Mouse (Mus musculus) left cerebral cortex, adult 9 months (tissue): ENCODE measurements around the gene Slc2a10.
A peak's percentile ranks its signal among the peaks of the same experiment; 100 is the strongest.

Experiments
- DNase-seq, 2 experiments: peaks; one replicate each; pipeline ENCODE4 v3.0.0; 2022; ENCODE audit warnings: low spot score in 2 of 2

Gene Slc2a10

DNA sequence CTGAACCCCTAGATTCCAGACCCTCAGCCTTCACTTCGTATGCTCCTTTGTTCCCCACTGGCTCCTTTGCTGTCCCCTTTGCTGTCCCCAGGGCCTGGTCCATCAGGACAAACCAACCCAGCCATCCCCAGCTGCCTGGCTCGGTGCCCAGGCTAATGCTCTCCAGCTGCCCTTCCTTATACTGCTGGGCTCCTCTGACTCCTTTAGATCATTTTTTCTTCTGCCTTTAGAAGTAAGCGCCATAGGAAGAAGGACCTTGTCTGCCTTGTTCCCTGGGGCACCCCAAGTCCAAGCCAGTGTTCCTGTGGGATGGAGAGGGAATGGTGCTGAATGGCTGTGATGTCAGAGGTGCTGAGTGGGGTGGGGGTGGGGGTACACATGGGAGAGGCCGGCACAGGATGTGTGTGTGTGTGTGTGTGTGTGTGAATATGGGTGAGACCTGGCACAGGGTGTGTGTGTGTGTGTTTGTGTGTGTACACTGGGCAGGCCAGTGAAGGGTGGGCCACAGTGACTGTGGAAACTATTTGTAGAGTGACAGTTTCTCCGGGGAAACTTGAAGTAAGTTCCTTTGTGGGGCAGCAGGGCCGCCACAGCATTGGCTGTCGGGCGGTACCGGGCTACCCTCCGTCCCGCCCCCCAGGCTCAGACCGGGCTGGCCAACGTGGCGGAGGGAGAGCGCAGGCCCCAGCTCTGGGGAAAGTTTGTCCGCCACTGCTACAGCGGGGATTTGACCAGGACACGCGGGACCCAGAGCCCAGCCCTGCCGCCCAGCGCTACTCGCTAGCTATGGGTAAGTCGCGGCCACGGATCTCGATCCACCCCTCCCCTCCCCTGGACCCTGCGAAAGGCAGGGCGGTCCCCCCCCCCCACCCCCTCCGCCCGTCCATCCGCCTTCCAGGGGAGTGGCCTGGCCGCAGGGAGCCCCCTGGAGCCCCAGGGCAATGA, at the start of gene Slc2a10:
TSS of gene Slc2a10 (plus strand) at position 529 of the 945 bp plus-strand sequence.
- DNase-seq: no peak

DNA sequence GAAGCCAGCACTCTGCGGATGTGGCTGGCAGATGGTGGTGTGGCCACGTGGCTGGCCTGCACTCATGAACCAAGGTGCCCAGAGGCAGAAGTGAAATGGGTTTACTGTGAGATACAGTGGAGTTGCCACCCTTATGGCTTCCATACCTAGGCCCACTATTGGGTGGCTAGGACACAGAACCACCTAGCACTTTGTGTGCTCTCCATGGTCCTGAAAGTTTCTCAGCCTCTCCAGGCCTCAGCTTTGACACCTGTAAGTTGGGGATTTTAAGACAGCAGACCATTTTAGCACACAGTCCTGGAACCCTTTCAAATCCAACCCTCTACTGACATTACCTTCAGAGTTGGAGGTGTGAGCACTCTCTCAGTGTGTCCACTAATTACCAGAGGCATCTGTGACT, 46.9 kb upstream of the Slc2a10 start:
- DNase-seq: no peak

DNA sequence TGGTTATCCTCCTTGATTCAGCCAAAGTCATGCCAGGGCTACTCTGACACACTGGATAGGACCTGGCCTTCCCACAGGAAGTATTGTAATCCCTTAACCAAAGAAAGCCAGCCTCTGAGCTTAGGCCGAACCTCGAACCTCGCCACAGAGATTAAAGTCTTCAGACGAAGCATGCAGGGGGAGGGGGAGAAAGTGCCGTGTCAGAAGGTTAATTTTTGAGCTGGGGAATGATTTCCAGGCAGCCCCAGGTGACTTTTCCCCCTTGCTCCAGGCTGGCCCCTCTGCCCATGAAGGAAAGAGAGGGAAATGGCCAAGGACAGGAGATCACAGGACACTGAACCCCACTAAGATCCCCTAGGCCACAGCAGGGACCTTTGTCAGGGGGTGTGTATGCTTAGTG, 45.4 kb upstream of the Slc2a10 start:
- no peak for DNase-seq

DNA sequence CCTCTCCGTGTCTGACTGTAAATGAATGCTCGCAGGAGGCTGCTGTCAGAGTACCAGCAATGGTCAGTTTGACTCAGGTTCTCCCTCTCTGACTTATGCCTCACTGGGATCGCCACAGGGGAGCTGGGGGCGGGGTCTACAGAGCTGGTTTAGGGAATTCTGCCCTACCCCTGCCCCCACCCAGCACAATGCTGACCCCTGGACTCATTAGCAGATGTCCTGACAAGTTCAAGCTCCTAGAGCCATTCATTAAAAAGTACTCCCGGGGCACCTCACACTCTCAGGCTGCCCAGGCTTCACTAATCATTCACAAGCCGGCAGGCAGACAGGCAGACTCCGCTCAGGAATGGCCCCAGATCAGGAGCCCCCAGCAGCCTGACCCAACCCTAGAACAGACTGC, 43.9 kb upstream of the Slc2a10 start:
- no peak for DNase-seq

DNA sequence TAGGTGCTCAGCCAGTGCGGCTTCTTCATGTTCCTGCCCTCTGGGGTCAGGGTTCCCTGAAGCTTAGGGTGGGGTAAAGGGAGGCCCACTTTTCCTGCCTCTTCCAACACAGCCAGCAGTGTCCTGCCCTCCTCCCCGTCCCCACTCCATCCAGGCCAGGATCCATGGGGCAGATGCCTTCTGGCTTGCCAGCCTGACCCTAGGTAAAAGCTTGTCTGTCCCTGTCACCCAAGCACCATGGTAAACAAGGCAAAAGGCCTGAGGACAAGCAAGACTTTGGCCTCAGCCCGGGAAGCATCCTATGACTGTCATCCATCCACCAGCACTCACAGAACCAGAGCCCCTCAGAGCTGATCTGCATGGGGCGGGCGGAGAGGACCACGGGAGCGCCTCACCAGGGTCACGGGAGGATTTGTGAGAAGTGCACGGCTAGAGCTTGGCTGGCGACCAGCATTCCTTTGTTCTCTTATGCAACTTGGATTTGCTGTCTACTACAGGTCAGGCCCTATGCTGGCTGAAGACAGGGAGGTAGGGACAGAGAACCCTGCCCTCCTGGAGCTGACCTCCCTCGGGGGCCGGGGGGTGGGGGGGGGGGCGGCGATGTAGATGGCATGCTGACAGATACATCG, 35.6 kb upstream of the Slc2a10 start:
- no peak for DNase-seq

DNA sequence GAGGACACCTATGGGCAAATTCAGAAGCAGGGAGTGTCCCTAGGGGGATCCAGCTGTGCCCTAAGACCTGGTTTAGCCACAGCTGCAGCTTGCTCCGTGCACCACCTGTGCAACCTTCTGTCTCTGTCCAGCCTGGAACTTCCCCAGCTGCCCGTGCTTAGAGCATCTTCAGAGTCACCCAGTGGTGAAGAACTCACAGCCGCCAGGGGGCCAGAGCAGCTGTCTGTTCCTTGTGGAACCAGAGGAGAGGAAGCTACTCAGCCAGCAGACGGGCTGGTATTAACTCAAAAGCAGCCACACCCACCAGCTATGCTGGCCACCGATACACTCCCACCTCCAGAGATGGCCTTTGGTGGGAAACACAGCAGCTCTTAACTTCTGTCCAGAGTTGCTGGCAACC, 33.4 kb upstream of the Slc2a10 start:
- DNase-seq: no peak

DNA sequence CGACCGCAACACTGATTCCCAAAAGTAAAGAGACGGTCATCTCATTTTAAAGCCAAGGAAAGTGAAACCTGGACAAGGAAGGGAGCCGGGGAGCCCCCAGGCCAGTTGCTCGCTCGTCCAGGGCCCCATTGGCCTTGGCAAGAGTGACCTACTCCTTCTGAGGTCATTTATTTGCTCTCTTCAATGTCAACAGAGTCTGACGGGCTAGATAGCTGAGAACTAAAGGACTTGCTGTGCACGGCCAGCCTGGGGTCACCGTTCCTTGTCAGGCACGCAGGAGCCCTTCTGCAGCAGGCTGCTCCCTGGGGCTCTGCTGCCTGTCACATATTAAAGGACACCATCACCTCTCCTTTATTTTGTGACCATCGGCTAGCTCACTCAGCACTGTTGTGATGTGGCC, 31.6 kb upstream of the Slc2a10 start:
- DNase-seq: no peak

DNA sequence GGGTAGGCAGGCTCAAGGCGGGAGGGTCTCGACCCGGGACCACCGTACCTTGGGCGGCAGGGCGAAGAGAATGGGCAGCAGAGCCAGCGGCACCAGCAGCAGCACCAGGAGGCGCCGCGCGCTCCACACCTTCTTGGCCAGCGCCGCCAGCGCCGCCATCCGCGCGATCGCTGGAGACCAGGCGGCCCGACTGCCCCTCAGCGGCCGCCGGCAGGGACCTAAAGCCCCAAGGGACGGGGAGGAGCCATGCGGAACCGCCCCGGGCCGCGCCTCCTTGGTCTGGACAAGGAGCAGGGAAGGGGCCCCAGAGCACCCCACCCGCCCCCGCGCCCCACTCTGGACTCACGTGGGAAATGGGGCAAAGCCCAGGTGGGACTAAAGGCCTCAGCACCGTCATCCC, 30.6 kb upstream of the Slc2a10 start, which contains the start of gene Slc13a3:
TSS of gene Slc13a3 (minus strand) at position 228 of the 400 bp plus-strand sequence.
- DNase-seq: no peak

DNA sequence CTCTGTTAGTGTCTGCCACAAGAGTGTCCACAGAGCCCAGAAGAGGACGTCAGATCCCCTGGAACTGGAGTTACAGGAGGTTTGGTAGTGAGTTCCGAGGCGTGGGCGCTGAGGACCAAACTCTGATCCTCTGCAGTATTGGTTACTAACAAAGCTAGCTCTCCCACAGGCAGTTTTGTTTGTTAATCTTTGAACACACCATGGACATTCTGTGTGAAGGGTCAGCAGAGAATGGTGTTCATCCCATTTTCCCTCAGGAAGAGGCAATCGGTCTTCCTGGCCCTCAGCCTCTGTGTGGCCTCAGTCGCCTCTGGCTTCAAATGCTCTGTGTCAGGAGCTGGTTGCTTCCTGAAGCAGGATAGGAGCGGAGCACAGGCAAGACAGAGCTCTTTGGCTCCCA, 28.2 kb upstream of the Slc2a10 start:
- DNase-seq: no peak

DNA sequence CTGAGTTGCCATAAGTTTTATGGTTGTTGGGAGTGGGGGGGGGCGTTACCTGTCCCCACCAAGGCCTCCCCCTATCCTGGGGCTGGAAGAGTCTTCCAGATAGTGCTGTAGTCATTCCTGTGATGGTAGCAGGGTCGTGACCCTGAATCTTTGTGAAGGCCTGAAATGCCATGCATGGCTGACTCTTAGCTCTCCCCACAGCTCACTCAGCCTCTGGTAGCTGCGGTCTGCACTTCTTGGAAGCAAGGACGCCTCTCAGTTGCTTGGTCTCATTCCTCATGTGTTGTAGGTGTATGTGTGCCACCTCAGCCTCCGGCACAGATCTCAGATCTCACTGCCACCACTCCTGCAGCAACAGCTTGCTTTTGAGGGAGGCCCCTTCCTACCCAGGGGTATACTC, 27.7 kb upstream of the Slc2a10 start:
- no peak for DNase-seq

DNA sequence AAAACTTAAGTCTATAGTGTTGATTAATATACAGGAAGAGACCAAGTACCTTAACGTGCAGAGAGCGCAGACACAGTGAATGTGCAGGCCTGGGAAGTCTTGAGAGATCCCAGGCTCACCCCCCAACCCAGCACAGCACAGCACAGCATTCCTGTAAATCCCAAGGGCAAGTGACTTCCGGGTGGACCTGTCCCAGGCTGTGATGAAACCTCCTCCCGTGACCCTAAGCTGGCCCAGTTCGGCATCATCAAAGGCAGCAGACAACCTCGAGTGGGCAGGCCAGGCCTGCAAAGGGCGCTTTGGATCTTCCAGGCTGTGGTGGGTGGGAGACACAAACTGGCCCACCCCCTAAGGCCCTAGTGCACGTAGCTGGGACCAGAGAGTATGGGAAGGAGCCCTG, 21.6 kb upstream of the Slc2a10 start:
- DNase-seq: no peak

DNA sequence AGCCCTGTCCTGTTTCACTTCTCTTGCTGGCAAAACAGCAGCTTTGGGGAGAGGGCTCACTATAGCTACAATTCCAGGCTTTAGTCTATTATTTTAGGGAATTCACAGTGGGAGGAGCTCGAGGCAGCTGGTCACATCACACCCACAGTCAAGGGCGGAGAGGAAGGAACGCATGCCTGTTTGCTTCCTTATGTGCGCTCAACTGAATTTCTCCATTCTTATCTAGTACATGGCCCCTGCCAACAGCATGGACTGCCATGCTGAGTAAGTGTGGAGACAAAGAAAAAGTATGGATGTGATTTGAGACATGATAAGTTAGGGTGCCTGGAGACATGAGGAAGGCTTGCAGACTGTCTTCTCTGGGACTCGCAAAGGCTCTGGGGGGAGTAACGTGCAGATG, 19.4 kb upstream of the Slc2a10 start:
- no peak for DNase-seq

DNA sequence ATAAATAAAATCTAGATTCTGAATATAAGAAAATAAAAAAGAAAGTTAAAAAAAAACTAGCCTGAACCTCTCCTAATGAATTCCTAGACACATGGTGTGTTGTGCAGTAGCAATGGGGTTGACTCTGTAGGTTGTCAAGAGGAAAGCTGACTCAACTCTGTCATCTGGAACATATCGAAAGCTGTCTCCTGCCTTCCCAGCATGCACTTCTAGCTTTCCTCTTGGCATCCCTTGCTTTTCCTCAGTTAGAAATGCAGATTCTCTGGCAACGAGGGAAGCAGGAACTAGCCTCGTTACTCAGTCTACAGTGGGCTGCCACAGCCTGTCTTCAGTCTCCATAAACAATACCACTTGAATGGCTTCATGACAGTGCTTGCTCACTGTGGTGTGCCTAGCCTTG, 17.8 kb upstream of the Slc2a10 start:
- DNase-seq: no peak

DNA sequence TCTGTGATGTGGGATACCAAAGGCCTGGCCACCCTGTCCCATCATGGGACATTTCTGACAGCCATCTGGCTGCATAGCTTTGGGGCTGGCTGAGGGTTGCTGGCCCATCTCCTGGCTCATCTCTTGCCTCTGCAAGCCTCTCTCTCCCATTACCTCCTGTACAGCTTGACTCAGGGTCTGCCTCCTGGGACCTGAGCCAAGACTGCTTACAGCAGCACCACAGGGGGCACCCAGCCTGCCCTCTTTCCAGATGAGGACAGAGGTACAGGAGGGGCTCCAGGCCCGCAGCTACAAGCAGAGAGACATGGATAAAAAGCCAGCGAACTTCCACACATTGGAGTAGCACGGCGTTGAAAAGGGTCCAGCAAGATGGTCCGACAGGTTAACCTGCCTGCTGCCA, 17.2 kb upstream of the Slc2a10 start:
- DNase-seq: no peak

DNA sequence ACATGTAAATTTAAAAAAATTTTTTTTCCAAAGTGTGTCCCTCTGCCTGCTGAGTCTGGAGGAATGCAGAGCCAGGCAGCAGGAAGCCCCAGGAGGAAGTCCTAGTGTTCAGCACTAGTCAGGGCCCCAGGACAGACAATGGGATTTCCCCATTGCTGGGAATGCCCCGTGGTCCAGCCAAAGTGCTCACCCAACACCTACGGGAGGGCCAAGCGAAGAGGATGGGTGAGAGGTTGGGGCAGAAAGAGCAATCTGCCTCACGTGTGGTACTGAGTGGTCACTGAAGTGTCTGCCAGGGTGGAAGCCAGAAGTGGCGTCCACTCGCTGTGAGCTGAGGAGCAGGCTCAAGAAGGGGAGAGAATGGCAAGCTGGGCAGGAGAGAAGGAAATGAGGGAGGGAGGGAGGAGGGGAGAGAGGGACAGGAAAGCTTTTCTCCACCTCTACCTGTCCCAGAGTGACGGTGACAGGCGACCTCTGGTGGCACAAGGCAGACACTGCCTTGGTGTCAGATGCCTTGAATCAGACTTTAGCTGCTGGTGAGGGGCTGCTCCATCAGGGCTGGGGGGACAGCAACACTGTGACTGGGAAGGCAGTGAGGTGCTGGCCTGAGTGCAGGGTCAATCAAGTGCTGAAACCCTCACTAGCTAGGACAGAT, 16.6 kb upstream of the Slc2a10 start:
- peak in 1 of 2 experiments; percentile 58 for DNase-seq

DNA sequence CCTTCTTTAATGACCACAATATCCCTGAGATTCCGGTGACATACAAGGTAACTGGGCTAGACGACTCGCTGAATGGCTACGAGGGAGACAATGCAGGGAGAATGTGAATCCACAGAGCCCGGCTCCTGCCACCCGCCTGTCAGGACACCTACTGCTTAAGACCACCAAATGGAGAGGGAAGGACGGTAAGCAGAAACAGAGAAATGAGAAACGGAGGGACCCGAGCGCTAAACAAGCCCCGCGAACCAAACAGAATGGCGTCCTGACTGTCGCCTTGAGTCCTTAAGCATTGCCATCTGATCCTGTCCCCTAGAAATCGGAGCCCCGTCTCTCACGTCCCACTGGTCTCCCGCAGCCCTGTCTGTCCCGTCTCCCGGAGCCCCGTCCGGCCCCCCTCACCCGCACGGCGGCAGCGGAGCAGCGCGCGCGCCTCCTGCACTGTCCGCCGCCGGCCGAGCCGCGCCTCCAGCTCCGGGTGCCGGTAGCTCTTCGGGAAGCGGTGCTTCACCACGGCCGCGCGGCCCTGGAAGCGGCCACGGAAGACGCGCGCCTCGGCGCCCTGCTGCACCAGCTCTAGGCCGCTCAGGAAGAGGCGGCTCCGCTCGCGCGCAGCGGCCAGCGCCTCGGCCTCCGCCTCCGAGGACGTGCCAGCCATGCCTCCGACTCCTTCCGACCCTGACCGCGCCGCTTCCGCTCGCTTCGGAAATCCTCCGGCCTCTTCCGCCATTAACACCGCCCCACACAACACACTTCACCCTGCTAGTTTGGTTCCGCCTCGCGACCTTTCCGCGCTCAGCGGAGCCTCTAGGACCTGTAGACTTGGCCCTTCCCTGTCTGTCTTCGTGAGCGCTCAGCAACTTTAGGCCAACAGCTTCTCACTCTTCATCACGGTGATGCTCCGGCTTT, 10.7 kb upstream of the Slc2a10 start, which contains the start of gene Trp53rka:
TSS of gene Trp53rka (minus strand) at position 677 of the 906 bp plus-strand sequence.
- peak in 1 of 2 experiments; percentile 80 for DNase-seq

DNA sequence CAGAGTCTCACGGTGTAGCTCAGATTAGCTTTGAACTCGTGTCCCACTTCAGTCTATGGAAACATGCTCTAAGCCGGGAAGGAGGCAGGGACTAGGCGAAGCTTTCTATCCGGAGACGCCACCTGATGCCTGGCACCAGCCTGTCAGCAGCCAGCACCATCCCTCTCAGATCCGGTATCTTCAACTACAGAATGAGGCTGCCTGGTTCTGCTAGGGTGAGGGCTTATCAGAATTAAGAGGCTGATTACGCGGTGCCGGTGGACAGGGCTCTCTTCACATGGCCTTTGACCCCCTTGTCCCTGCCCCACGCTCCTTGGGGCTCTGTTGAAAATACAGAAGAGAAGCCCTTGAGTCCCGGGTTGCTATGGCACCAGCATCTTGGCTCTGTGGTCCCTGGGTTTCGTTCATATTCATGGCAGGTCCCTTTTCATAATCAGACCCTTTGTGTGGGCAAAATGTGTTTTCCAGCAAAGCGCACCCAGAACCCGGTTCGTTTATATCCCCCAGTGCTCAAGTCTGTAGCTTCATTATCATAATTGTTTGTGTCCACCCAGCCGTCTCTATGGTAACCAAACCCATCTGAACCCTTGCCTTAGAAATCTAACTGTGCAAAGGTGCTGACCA, 9.9 kb upstream of the Slc2a10 start:
- peak; percentile 50 to 70 for DNase-seq

DNA sequence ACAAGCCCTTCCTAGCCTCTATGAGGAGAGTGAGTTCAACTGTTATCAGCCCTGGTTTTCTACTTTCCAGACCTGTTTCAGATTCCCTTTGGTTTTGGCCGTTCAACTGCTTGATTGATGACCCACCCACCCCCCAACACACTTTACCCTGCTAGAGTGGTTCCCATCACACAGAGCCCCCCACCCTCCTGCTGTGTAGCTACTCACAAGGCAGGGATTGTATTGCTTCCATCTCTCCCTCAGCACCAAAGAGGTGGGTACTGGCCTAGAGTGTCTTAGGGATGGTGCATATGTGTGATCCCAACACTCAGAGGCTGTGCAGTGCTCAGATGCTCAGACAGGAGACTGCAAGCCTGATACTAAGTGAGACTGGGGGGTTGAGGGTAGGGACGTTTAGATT, 9.1 kb upstream of the Slc2a10 start:
- no peak for DNase-seq

DNA sequence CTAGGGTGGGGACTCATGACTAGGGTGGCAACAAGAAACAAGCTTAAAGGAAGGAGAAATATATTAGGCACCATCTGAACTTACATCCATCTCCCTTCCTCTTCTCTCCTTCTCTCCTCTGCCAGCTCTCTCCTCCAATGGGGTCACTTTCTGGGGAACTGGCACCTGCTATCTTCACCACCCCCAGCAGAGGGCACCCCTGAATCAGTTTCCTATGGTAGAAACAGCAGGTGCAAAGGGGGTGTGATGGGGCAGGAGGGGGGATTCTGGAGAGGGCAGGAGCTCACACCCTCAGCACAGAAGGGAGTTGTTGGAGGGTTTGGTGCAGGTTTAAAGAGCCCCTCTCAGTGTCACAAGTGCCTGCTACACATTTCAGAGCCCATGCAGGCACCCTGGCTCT, 7.3 kb upstream of the Slc2a10 start:
- peak in 1 of 2 experiments; percentile 64 for DNase-seq

DNA sequence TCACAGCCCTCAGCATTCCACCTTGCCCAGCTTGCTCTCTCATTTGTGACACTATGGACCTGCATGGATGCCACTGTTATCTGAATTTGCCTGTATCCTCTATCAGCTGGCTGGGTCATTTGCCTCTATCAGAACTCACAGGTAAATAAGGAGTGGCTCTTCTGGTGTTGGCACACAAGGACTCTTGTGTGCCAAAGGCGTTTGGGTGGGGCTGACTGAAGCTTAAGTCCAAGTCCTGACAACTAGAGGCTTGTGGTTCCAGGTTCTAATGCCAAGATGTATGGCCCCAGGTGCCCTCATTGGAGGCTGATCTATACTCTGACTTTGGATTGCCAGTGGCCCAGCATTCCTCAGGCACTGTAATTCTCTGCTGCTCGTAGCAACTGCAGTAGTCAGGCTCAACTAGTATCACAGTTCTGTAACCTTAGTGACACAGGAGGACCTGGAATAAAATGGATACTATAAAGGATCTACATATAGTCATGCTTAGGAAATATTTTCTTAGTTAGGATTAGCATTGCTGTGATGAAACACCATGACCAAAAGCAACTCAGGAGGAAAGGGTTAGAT, 5.8 kb upstream of the Slc2a10 start:
- no peak for DNase-seq

DNA sequence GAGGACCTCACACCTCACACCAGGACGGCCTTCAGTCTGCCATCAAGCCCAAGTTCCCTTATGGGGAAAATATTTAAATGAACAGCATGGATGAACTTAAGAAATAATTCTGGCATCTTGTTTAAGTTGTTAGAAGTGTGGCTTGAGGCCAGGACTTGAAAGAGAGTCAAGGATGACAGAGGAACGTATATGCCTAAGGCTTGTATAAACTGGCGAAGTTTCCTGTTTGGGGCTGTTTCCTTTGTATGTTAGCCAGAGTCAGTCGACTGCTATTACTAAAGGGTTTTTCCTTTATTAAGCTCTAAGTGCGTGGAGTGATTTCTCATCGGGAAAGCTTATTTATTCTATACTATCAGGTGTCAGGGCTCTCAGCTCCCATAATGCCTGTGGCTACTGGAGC, 4.8 kb upstream of the Slc2a10 start:
- DNase-seq: no peak
